Mouse (Mus musculus) hindbrain, embryonic 13.5 days (tissue): ENCODE results near the gene Fam240a. TPM values are rescaled to one million over a fixed set of nuclear protein-coding genes. Genes with fewer than 3 reads are reported as not detected.

Experiments used
- ATAC-seq: fragments of 200-750 bp; cut with Nextera tagmentation; 2 replicates; pipeline ENCODE4 v1.8.0; 2017; ENCODE audit warnings: moderate TSS enrichment; ENCODE audit not compliant: low FRiP score
- H3K27ac ChIP-seq: fragments of 300-500 bp; sonication (generic); 2 replicates; pipeline ENCODE4 v1.5.1; 2015; ENCODE audit warnings: inconsistent platforms, mild to moderate bottlenecking, moderate library complexity
- H3K27me3 ChIP-seq: fragments of 300-500 bp; sonication (generic); 2 replicates; pipeline ENCODE4 v1.6.1; 2015; ENCODE audit warnings: mild to moderate bottlenecking, inconsistent platforms
- H3K36me3 ChIP-seq: fragments of 300-500 bp; sonication (generic); 2 replicates; pipeline ENCODE4 v1.6.1; 2015; ENCODE audit warnings: mild to moderate bottlenecking, inconsistent platforms
- H3K4me1 ChIP-seq: fragments of 300-500 bp; sonication (generic); replicated peaks from 2 replicates; pipeline ENCODE4 v1.6.1; 2015; ENCODE audit warnings: inconsistent platforms
- H3K4me2 ChIP-seq: fragments of 300-500 bp; sonication (generic); 2 replicates; pipeline ENCODE4 v1.6.1; 2015; ENCODE audit warnings: inconsistent platforms, mild to moderate bottlenecking, moderate library complexity
- H3K4me3 ChIP-seq: fragments of 300-500 bp; sonication (generic); 2 replicates; pipeline ENCODE4 v1.5.1; 2015; ENCODE audit warnings: mild to moderate bottlenecking, inconsistent platforms
- H3K9ac ChIP-seq: fragments of 300-500 bp; sonication (generic); 2 replicates; pipeline ENCODE4 v1.6.1; 2015; ENCODE audit warnings: mild to moderate bottlenecking, inconsistent platforms
- H3K9me3 ChIP-seq: fragments of 300-500 bp; sonication (generic); 2 replicates; pipeline ENCODE4 v1.6.1; 2016; ENCODE audit warnings: inconsistent platforms
- WGBS: fragments of 180-500 bp; shearing (Covaris S2); methylation state at CpG from one replicate; pipeline ENCODE4 v1.1.7; 2015; 5-methylcytosine and 5-hydroxymethylcytosine counted together
- polyA plus RNA-seq: library from polyadenylated mRNA; unstranded; fragments of >200 nt; fragmentation: Nextera tagmentation; extraction: Ambion mirVana; gene quantifications from 2 replicates; pipeline ENCODE4 v1.2.1, GENCODE M21; 2015

Fam240a gene
- polyA plus RNA-seq, 1 experiment from 2014 or later: not detected

DNA sequence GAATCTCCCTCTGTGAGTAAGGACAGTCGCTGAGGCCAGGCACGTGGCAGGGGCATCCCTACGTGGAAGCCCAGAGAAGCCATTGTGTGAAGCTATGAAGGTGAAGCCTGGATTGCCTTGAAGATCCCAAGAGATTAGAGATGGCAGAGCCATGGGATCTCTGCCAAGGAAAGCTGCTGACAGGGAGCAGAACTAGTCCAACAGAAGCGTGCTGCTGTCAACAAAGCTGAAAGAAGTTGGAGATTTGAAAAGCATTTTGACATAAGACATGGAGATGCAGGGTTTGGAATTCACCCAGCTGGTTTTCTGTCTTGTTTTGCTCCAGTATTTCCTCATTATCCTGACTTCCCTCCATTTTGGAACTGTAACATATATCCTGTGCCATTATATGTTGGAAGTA lies 14.4 kb downstream of the Fam240a start:
- Histone ChIP-seq H3K27me3 (no peaks in the 10 kb centered on the region), H3K36me3 (no peaks in the 10 kb centered on the region), H3K4me1 (no peaks in the 10 kb centered on the region), H3K4me2 (no peak overlapping the region), H3K9me3 (no peaks in the 10 kb centered on the region), H3K9ac (no peak overlapping the region), H3K27ac (no peak overlapping the region), H3K4me3 (no peak overlapping the region)
- ATAC-seq: no peak
- WGBS: 85% methylated on average over 4 of the region's 4 CpGs

- Histone ChIP-seq H3K9ac (no peak overlapping the region), H3K27me3 (no peaks in the 10 kb centered on the region), H3K4me3 (no peak overlapping the region), H3K36me3 (no peaks in the 10 kb centered on the region), H3K4me2 (no peak overlapping the region), H3K27ac (no peak overlapping the region), H3K9me3 (no peaks in the 10 kb centered on the region), H3K4me1 (peaks cover 4% of the 10 kb centered on the region; the same call in 1 of the 2 replicates)
- no peak for ATAC-seq
- 84% methylated on average over 6 of the region's 6 CpGs for WGBS
Measured at GRCm38 (mm10) chr9:110901204-110901603, 15.5 kb downstream of the Fam240a start.

DNA sequence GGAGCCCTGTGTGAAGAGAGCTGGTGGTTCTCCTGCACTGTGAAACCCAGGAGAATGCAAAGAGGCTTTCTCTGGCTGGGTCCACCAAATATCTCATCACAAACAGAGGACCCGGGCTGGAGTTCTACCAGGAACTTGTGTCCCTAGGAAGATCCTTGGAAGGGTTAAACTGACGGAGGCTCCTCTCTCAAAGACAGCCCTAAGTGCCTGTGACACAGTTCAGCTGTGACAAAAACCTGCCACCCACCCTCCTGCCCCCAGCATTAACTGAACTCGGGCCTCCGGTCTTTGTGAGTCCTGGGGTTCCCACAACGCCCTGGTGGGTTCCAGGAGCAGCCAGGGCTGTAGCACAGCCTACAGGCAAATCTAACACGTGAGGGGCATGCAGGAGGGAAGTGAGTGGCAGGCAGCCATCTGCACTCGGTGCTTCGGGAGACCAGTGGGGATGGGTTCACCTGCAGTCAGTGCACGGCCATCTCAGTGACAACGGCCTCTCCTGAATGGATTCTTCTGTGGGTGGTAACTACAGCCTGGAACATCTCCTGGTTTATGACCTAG lies 17.1 kb downstream of the Fam240a start:
- no peak overlapping the region for H3K9ac ChIP-seq
- no peak for ATAC-seq
- no peak overlapping the region for H3K4me3 ChIP-seq
- H3K9me3 ChIP-seq: no peaks in the 10 kb centered on the region
- peaks cover 2% of the 10 kb centered on the region; the same call in 1 of the 2 replicates for H3K27me3 ChIP-seq
- no peak overlapping the region for H3K4me2 ChIP-seq
- no peak overlapping the region for H3K27ac ChIP-seq
- peaks cover 11% of the 10 kb centered on the region; the same call in 1 of the 2 replicates for H3K4me1 ChIP-seq
- 63% methylated on average over 10 of the region's 10 CpGs for WGBS
- H3K36me3 ChIP-seq: no peaks in the 10 kb centered on the region

- no peak overlapping the region for H3K27ac ChIP-seq
- H3K9ac ChIP-seq: no peak overlapping the region; the same call in 1 of the 2 replicates
- H3K9me3 ChIP-seq: no peaks in the 10 kb centered on the region
- WGBS: 13% methylated on average over 6 of the region's 6 CpGs
- H3K4me1 ChIP-seq: peaks cover 11% of the 10 kb centered on the region; the same call in 1 of the 2 replicates
- ATAC-seq: 0 out of 2 replicates have a peak, but pooled peaks have one; percentile 4
- peaks cover 11% of the 10 kb centered on the region; the same call in 1 of the 2 replicates for H3K27me3 ChIP-seq
- peak overlapping the region; percentile 21 for H3K4me2 ChIP-seq
- H3K36me3 ChIP-seq: no peaks in the 10 kb centered on the region
- H3K4me3 ChIP-seq: no peak overlapping the region
Measured at GRCm38 (mm10) chr9:110896595-110896994, 20.1 kb downstream of the Fam240a start.

GRCm38 (mm10) chr9:110895994-110896393 lies 20.7 kb downstream of the Fam240a start:
- peaks cover 13% of the 10 kb centered on the region; the same call in 1 of the 2 replicates for H3K27me3 ChIP-seq
- H3K27ac ChIP-seq: no peak overlapping the region
- WGBS: 17% methylated on average over 7 of the region's 7 CpGs
- peaks cover 11% of the 10 kb centered on the region; the same call in 1 of the 2 replicates for H3K4me1 ChIP-seq
- peak; percentile 30; the same call in 1 of the 2 replicates for ATAC-seq
- H3K36me3 ChIP-seq: no peaks in the 10 kb centered on the region
- no peak overlapping the region for H3K4me3 ChIP-seq
- H3K9ac ChIP-seq: no peak overlapping the region; the same call in 1 of the 2 replicates
- no peaks in the 10 kb centered on the region for H3K9me3 ChIP-seq
- peak overlapping the region; percentile 21 for H3K4me2 ChIP-seq

- no peak overlapping the region for H3K4me2 ChIP-seq
- no peak for ATAC-seq
- WGBS: 59% methylated on average over 5 of the region's 5 CpGs
Measured at GRCm38 (mm10) chr9:110895507-110895906, 21.2 kb downstream of the Fam240a start.

DNA sequence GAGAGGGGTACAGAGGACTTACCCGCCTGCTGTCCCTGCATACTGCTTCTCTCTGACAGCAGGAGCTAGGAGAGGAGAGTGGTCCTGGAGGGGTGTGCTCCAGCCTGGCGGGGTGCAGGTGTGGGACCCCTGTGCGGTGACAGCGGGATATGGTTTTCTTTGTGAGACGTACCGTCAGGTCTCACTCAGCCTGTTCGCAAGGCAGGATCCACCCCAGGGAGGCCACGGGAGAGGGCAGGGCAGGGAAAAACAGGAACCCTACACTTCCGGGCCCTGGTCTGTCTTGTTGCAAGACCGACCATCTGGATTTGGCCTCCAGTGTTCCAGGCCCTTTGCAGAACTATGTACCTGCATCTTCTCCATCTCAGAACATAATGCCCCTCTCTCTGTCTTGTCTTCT lies 23.2 kb downstream of the Fam240a start:
- no peak overlapping the region for H3K27ac ChIP-seq
- H3K4me1 ChIP-seq: peaks cover 14% of the 10 kb centered on the region; the same call in 1 of the 2 replicates
- H3K36me3 ChIP-seq: no peaks in the 10 kb centered on the region
- H3K27me3 ChIP-seq: peaks cover 27% of the 10 kb centered on the region
- H3K4me3 ChIP-seq: no peak overlapping the region
- no peak overlapping the region for H3K9ac ChIP-seq
- ATAC-seq: no peak
- 70% methylated on average over 10 of the region's 10 CpGs for WGBS
- H3K9me3 ChIP-seq: no peaks in the 10 kb centered on the region
- no peak overlapping the region for H3K4me2 ChIP-seq

More at GRCm38 (mm10) chr9:110895507-110895906, 21.2 kb downstream of the Fam240a start:
- Histone ChIP-seq H3K27me3 (peaks cover 17% of the 10 kb centered on the region; the same call in 1 of the 2 replicates), H3K27ac (no peak overlapping the region), H3K9ac (no peak overlapping the region), H3K36me3 (no peaks in the 10 kb centered on the region), H3K9me3 (no peaks in the 10 kb centered on the region), H3K4me3 (no peak overlapping the region), H3K4me1 (peaks cover 11% of the 10 kb centered on the region; the same call in 1 of the 2 replicates)

DNA sequence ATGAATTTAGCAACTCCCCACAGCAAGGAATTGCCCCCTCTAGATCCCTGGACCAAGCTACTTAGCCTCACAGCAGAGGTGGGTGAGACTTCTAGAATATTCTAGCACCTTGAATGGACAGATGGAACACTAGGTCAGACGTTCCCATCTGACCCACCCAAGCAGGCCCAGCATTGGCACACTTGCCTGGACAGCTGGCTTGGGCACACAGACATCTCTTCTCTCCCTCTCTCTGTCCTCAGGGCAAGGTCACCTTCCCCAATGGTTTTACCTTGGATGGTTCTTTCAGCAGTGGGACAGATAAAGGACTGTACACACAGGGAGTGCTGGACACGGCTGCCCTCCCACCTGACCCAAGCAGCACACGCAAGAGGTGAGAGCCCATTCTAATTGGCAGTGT lies 24.1 kb downstream of the Fam240a start:
- no peaks in the 10 kb centered on the region for H3K9me3 ChIP-seq
- ATAC-seq: no peak
- H3K4me3 ChIP-seq: no peak overlapping the region
- no peaks in the 10 kb centered on the region for H3K36me3 ChIP-seq
- H3K27me3 ChIP-seq: peaks cover 27% of the 10 kb centered on the region
- no peak overlapping the region for H3K27ac ChIP-seq
- no peak overlapping the region for H3K9ac ChIP-seq
- no peak overlapping the region for H3K4me2 ChIP-seq
- peaks cover 14% of the 10 kb centered on the region; the same call in 1 of the 2 replicates for H3K4me1 ChIP-seq
- 89% methylated on average over 3 of the region's 3 CpGs for WGBS

DNA sequence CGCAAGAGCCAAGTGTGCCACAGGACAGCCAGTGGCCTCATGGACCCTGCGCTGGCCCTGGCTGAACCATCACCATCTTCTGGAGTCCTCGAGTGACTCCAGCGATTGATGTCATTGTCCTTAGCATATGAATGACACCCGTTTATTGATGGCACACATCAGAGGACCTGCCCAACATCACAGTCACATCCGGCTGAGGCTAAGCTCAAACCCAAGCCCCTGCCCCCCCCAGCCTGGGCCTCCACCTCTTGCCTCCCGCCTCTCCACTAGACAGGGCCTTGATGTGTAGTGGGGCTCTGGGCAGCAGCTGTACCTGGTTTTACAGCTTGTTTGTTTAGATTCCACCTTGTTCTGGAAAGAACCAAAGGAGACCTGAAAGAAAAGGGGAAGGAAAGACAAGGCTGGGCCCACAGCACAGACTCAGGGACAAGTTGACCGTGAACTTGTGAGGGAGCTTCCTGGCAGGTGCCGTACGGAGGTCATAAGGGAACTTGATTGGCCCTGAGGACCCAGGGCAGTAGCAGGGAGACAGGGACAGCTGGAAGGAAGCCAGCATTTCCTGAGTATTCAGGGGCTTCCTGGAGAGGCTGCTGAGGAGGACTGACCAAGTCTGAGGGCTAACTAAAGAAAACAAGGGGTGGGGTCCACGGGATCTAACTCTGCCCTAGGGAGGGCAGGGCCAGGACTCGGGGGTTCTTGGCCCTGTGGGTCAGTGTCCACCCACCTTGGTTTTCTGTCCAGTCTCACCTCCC lies 25.4 kb downstream of the Fam240a start:
- no peak for ATAC-seq
- WGBS: 84% methylated on average over 12 of the region's 12 CpGs

GRCm38 (mm10) chr9:110890026-110890783 lies 26.5 kb downstream of the Fam240a start:
- H3K27me3 ChIP-seq: peaks cover 32% of the 10 kb centered on the region
- no peak overlapping the region for H3K4me3 ChIP-seq
- 20% methylated on average over 21 of the region's 21 CpGs for WGBS
- ATAC-seq: no peak
- no peaks in the 10 kb centered on the region for H3K36me3 ChIP-seq
- H3K4me1 ChIP-seq: 0 out of 2 replicates have a peak, but pooled peaks cover 3% of the 10 kb centered on the region
- no peaks in the 10 kb centered on the region for H3K9me3 ChIP-seq
- H3K27ac ChIP-seq: no peak overlapping the region
- no peak overlapping the region for H3K4me2 ChIP-seq
- no peak overlapping the region for H3K9ac ChIP-seq

More for the DNA sequence above, 25.4 kb downstream of the Fam240a start:
- no peak overlapping the region for H3K9ac ChIP-seq
- H3K36me3 ChIP-seq: no peaks in the 10 kb centered on the region
- H3K4me2 ChIP-seq: no peak overlapping the region
- H3K9me3 ChIP-seq: no peaks in the 10 kb centered on the region
- H3K27me3 ChIP-seq: peaks cover 27% of the 10 kb centered on the region
- peaks cover 11% of the 10 kb centered on the region; the same call in 1 of the 2 replicates for H3K4me1 ChIP-seq
- no peak overlapping the region for H3K4me3 ChIP-seq
- H3K27ac ChIP-seq: no peak overlapping the region

DNA sequence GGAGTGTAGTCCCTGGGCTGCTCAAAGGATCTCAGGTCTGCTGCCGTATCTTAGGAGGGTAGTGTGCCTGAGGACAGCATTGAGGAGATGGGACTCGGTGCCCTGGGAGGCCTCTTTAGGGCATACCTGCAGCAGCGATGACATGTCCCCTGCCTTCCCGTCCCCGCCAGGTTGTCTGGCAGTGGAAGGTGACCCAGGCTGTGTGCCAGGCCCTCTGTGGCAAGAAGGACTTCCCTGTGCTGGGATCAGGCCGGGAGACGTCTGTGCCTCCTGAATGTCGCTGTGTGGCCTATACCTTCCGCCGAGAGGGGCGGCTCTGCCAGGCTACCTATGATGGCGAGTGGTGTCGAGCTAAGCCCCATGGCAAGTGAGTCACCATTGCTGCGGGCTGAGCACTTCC lies 27.7 kb downstream of the Fam240a start:
- Histone ChIP-seq H3K36me3 (no peaks in the 10 kb centered on the region), H3K4me1 (0 out of 2 replicates have a peak, but pooled peaks cover 3% of the 10 kb centered on the region), H3K4me3 (no peak overlapping the region), H3K4me2 (no peak overlapping the region), H3K9me3 (no peaks in the 10 kb centered on the region), H3K9ac (no peak overlapping the region), H3K27ac (no peak overlapping the region), H3K27me3 (peaks cover 26% of the 10 kb centered on the region)
- 88% methylated on average over 14 of the region's 14 CpGs for WGBS
- no peak for ATAC-seq
